Mouse (Mus musculus): ENCODE data around the gene Nup93. TPM values are rescaled to one million over a fixed set of nuclear protein-coding genes. Genes with fewer than 3 reads are reported as not detected.

Gene Nup93
- polyA plus RNA-seq, 1 experiment from 2014 or later: 58.7 TPM

MicroRNAs encoded within 50 kb of the gene (microRNA counts, 519-probe panel; counts per million panel counts)
- 114 counts per million for microRNA mmu-miR-138

Small RNA genes lying within 50 kb of the gene (microRNA-seq; reads per million reads assigned to microRNA genes)
- 61.4 reads per million, percentile 46 among the genes with 10 or more reads in this experiment for gene Mir138-2

Other genes starting within 250 kb of the Nup93 start
- 44.1 and 45.6 TPM in 2 replicates for gene Amfr, start 201.7 kb upstream of the Nup93 start, polyA plus RNA-seq (2015; fragmentation: Nextera tagmentation; extraction: Ambion mirVana)
- 97.3 and 110 TPM in 2 replicates for gene Nudt21, start 177.5 kb upstream of the Nup93 start, polyA plus RNA-seq (2015; fragmentation: Nextera tagmentation; extraction: Ambion mirVana)
- gene Ogfod1, start 177.4 kb upstream of the Nup93 start, polyA plus RNA-seq (2015; fragmentation: Nextera tagmentation; extraction: Ambion mirVana): 4.8 and 6.4 TPM in 2 replicates
- 2.9 and 4.2 TPM in 2 replicates for gene Bbs2, start 115.6 kb upstream of the Nup93 start, polyA plus RNA-seq (2015; fragmentation: Nextera tagmentation; extraction: Ambion mirVana)
- gene Mt4, start 77.4 kb upstream of the Nup93 start, polyA plus RNA-seq (2015; fragmentation: Nextera tagmentation; extraction: Ambion mirVana): 0.78 and 0.98 TPM in 2 replicates
- gene Mt3, start 62.0 kb upstream of the Nup93 start, polyA plus RNA-seq (2015; fragmentation: Nextera tagmentation; extraction: Ambion mirVana): 0.45 and 0.47 TPM in 2 replicates
- 1,104 and 1,162 TPM in 2 replicates for gene Mt2, start 41.9 kb upstream of the Nup93 start, polyA plus RNA-seq (2015; fragmentation: Nextera tagmentation; extraction: Ambion mirVana)
- 3,562 and 4,215 TPM in 2 replicates for gene Mt1, start 35.5 kb upstream of the Nup93 start, polyA plus RNA-seq (2015; fragmentation: Nextera tagmentation; extraction: Ambion mirVana)
- gene Slc12a3, start 114.6 kb downstream of the Nup93 start, polyA plus RNA-seq (2015; fragmentation: Nextera tagmentation; extraction: Ambion mirVana): not detected in 2 replicates
- 78.4 and 84.2 TPM in 2 replicates for gene Herpud1, start 171.9 kb downstream of the Nup93 start, polyA plus RNA-seq (2015; fragmentation: Nextera tagmentation; extraction: Ambion mirVana)
- 0.06 and 0.07 TPM in 2 replicates for gene Nlrc5, start 219.8 kb downstream of the Nup93 start, polyA plus RNA-seq (2015; fragmentation: Nextera tagmentation; extraction: Ambion mirVana)

All from liver, embryonic 13.5 days (tissue).